Mouse (Mus musculus) gastrocnemius, postnatal 14 days (tissue): ENCODE measurements around the gene Eif4g2. TPM values are rescaled to one million over a fixed set of nuclear protein-coding genes. Genes with fewer than 3 reads are reported as not detected.

Experiments used
- DNase-seq: peaks from one replicate; pipeline ENCODE4 v3.0.0; 2021; ENCODE audit warnings: mixed read lengths
- intact Hi-C: fragments of 180-260 bp; cut with DNase I; formaldehyde crosslinking; loops from one replicate; pipeline ENCODE4 v1.15.1; 2025; ENCODE audit warnings: low total_unique reads
- total RNA-seq, 2 experiments: library from RNA; stranded (reverse); gene quantifications; 2 replicates each; pipeline ENCODE4 v1.2.3; 2021

Gene Eif4g2
- total RNA-seq, 2 experiments from 2014 or later, result 561 to 606 TPM

DNA sequence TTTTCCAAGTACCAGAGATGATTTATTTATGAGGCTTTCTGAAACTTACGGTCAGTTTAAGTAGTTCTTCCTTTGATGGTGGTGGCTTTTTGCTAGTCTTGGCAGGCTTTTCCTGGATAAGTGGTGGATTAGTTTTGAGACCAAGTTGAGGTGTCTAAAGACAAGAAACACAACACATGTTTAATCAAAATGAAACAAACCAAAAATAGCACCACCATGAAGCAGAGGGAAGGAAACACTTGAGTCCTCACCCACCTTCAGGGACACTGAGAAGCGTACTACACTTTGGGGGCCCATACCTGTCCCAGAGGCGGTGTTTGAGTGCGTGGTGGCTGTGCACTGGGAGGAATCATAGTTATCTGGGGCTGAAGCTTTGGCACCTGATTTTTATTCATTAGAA is 7.5 kb downstream of the Eif4g2 start:
- no peak for DNase-seq
- intact Hi-C loops, result no loop called here

DNA sequence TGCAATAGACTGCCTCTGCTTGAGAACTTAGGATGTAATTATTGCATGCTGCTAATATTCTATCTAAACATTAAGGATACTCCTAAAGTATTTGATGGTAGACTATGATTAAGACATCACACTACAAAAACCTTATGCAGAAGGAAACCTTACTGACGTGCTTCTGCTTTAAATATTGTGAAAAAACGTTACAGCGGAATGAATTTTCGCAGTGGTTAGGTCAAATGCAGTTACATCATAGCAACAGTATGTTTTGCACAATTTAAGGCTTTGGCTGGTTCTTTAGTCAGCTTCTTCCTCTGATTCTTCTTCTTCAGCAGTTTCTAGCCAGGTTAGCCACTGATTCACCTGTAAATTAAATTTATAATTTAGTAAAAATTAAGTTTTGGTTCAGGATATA is 10.4 kb downstream of the Eif4g2 start:
- no peak for DNase-seq
- intact Hi-C loops, result no loop called here

DNA sequence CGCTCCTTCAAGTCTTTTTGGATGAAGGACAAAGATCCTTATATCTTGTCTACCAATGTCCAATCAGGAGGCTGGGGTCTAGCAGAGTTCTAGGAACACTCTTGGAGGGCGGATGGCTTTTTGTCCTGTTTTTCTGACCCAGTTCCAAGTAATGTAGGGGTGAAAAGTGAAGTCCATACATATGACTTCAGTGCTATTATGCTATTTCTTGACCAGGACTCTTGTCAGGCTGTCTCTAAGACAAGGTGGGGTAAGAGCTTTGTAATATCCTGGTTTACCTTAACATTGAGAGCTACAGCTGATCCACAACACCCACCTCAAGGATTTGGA is 12.7 kb downstream of the Eif4g2 start:
- no peak for DNase-seq
- intact Hi-C loops, result no loop called here

DNA sequence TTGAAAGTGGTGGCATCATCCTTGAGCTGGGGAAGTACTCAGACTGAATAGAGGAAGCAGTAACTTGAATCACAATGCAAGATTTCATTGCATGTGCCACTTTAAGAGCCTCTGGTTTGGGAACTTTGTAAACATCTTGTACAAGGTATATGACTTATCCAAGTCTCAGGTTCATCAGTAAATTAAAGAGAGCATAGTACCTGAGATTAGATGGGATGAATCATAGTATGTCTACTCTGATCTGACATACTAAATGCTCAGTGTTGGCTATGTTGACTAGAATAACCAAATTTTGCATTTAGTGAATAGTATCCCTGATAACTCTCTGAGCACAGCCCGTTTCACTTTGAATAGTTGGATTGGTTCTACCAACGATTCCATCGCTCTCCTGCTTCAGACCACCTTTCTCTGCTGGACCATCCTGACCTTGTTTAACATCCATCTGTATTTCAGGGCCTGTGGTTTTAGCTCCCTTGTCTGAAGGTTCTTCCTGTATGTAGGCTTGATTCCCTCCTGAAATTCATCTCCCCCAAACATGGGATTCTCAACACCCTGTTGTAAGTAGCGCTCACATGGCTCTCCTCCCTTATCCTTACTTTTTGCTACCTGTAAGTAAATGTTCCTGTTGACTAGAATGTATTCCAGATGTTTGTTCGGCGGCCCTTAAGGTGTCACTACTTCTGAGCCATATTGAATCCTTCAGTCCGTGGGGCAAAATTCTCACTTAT is 13.2 kb downstream of the Eif4g2 start:
- intact Hi-C loops, result no loop called here
- no peak for DNase-seq

DNA sequence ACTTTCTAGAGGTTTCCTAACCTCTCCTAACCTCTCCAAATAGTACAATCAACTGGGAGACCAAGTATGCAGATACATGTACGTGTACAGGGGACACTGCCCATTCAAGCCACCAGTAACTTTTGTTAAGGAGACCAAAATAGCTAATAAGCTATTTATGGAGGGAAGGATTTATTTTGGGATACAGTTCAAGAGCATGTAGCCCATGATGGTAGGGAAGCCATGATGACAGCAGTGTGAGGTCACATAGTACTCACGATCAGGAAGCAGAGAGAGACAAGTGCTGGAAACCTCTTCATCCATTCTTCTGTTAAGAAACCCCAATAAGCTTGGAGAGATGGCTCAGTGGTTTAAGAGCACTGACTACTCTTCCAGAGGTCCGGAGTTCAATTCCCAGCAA is 14.6 kb downstream of the Eif4g2 start:
- no peak for DNase-seq
- intact Hi-C loops, result no loop called here

DNA sequence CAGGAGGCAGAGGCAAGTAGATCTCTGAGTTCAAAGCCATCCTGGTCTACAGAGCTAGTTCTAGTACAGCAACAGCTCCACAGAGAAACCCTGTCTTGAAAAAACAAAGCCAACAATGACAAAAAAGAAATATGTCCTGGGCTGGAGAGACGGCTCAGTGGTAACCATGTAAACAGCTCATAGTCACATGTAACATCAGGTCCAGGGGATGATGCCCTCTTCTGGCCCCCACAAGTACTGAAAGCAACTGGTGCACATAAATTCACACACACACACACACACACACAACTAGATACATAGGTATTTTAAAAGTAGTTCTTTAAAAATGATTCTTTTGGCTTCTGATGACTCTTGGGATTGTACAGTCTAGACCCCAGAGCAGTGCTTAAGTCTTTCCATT is 19.9 kb downstream of the Eif4g2 start:
- no peak for DNase-seq

DNA sequence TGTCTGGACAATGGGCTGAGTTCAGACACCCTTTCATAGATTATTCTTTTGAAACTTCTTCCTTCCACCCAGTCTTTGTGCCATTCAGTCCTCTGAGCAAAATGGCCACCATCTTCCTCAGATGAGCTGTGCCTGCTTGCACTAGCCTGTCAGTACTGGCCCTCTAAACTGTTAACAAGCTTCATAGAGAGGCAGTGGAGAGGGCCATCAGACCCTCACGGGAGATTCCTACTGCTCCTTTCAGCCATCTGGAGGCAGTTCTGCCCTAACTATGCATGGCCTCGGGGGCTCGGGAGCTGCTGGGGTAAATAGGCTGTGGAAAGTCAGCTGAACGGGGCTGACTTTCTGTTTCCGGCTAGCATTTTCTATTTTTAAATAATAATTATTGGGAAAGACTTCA is 23.3 kb downstream of the Eif4g2 start:
- no peak for DNase-seq
- intact Hi-C loops, result no loop called here

More for the DNA sequence above, 19.9 kb downstream of the Eif4g2 start:
- intact Hi-C loops, result no loop called here

DNA sequence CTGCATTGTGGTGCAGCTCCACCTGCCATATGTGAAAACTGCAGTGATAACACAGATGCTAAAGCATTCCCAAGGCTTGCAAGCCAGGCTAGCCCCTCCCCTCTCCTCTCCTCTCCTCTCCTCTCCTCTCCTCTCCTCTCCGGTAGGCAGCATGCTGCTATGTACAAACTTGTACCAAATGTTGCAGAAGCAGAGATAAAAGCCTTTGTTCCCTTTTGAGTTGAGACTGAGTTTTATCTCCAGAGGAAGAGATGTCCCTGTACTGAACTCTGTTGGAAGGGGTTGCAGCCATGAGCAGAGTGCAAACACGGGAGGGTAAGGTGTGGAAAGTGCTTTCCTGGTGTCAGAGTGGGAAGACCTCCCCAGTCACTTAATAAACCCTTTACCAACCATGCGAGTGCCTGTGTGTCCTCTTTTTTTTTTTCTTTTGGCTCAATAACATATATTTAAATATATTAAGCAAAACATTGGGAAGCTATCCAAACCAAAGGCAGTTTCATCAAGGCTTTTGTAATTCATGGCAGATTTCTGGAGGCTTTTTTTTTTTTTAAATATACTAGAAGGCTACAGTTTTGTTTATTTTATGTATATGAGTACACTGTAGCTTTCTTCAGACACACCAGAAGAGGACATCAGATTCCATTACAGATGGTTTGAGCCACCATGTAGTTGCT is 26.7 kb downstream of the Eif4g2 start:
- no peak for DNase-seq
- intact Hi-C loops, result no loop called here

DNA sequence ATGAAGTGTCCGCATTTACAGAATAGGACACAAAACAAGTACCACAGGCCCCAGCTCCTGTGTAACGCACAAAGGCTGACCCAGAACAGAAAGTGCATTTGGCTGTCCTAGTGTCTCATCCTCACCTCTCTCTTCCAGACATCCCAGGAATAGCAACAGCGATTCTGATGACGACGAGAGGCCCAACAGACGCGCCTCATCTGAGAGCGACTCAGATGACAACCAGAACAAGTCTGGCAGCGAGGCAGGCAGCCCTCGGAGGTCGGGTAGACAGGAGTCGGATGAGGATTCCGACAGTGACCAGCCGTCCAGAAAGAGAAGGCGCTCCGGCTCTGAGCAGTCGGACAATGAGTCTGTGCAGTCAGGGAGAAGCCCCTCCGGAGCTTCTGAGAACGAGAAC is 27.6 kb downstream of the Eif4g2 start:
- DNase-seq, result no peak
- intact Hi-C loops, result no loop called here

DNA sequence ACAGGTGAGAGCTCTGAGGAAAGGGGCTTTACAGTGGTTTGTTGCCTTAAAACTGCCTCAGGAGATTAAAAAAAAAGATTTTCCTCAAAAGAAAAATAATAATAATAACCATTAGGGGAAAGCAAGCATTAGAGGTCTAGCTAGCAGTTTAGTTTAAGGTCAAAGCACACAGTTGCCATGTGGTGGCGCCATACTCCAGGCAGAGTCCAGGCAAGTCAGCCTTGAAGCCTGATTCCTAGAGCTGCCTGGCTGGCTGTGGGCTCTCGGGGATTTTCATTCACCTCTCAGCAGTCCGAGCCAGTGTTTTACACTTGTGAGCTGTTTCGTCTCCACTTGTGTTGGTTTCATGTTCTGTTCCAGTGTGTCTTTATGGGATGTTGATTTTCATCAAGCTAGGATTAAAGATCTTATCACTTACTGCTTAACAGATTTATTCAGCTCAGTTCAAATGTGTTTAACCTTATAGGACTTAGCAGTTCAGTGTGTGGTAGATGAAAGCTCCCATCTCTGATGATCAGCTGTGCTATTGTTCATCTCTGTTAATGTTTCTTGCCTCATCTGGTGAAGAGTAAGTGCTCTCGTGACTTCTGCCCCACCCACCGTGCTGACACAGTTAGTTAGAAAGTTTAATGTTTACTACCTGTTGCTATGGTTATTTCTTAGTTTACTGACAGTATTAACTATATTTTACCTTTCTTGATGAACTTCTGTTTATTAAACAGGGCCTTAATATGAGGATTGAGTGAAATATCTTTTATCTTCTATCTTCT is 33.0 kb downstream of the Eif4g2 start:
- DNase-seq, result peak; percentile 70
- intact Hi-C loops, result loop anchor here (5.0 kb wide), 1 partner anchor 192 kb away; no protein-coding TSS in a partner anchor

DNA sequence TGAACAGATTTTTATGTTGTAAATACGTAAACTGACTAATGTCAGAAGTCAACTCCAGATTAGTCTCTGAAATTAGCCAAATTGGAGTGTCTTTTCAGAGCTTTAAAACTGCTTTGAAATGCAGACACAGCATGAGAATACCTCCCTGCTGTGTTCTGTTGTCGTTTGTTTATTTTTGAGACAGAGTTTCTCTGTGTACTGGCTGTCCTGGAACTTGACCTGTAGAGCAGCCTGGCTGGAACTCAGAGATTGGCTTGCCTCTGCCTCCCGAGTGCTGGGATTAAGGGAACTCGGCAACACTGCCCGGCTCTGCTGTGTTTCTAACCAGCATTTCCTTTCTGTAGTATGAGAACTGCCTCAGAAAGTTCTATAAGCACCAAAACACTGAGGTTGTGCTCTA is 33.9 kb downstream of the Eif4g2 start:
- DNase-seq, result no peak
- intact Hi-C loops, result no loop called here

DNA sequence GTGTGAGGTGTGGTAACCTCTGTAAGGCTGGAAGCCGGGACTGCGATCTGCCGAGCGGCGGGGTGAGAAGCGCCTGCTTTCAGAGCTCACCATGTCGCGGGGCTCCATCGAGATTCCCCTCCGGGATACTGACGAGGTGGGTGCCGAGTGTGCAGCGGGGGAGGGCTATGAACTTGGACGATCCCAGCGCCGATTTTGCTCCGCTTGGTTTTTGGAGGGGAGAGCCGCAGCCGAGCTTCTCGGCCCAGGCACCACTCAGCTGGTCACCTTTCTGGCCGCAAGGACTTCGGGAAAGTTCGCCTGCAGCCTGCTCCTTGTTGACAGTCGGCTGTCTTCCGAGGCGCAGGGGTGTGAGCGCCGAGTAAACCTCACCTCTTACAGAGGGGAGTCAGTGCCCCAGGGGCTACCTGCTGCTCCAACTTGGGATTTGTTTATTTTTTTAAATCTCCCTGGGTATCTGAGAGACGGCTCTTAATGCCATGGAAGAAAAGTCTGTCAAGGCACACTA is 53.7 kb downstream of the Eif4g2 start:
- intact Hi-C loops, result no loop called here
- DNase-seq, result peak; percentile 34

DNA sequence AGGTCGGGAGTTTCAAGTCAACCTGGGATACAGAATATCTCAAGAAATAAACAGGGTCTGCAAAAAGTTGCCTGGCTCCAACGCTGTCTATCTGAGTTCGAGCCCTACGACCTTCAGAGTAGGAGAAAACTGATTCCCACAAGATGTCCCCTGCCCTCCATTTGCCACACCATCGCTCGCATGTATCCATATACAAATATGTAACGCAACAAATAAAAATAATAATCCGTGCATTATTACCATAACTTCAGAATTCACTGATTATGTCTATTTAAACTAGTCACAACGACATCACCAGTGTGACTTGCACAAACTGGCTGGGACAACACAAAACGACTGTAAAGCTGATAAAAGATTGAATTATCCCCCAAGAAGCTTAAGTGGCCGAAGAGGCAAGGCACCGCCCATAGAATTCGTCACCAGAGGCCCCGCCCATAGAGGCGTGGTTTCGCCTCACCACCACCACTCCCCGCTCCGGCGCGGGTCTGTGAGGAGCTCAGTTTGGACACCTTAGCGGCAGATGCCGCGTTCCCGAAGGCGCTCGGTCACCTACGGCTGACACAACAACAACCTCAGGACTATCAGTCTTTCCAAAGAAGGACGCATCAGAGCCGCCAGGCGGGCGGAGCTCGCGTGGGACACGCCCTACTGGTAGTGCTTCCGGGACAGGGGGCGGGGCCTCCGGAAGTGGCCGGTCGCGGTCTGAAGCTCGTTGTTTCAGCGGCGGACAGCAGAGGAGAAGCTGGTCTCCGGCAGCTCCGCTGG is 54.4 kb downstream of the Eif4g2 start, which contains the start of gene Ctr9:
Ctr9 (plus strand) TSS at position 671 of the 765 bp plus-strand sequence.
- intact Hi-C loops, result no loop called here
- DNase-seq, result peak; percentile 94

DNA sequence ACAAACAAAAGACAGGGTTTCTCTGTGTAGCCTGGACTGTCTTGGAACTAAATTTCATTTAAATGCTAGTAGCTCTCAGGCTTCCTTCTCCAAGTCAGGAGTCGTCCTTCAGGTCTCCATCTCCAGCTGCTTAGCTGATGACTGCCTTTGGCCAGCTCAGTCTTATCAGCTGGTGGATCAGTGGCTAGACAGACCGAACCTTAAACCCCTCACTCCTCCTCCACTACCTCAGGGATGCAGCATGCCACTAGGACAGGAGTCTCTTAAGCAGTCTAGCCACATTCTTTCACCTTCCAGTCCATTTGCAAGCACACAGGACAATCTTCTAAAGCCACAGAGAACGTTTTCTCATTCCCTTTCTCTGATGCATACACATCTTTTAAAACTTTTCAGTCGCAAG is 57.9 kb downstream of the Eif4g2 start:
- no peak for DNase-seq
- intact Hi-C loops, result no loop called here

DNA sequence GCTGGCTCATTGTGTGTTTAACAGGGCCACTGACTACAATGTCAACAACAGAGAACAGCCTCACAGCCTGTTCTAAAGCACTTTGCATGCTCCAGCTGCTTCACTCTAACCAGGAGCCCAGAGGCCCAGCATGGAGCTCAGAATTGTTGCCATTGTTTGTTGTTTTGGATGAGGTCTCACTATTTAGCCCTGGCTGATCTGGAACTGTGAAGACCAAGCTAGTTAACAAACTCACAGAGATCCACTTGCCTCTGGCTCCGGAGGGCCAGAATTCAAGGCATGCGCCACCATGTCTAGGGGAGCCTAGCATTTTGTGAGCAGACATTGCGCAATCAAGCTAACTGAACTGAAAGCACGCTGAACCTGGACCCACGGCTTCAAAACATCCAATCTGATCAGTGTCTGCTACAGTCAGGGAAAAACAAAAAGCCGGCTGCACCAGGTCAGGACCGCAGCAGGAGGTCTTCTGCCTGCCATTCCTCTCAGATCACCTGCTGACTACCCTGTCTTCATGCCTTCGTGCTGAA is 58.7 kb downstream of the Eif4g2 start:
- intact Hi-C loops, result no loop called here
- no peak for DNase-seq

DNA sequence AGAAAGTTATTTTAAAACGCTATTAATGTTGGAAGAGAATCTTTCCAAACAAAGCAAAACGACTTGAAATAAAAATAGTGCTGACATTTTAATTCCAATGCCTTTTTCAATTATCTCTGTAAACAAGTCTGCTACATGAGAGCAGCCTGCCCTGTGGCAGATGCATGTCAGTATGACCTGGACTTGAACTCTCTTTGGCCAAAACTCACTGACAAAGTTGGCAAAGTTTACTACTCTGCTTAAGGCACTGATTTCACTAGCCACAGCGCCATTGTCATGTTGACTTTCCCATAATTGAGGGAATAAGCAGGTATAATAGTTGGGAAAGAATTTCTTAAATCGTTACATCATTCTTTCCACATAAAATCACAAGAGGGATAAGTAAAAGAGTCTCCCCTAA is 62.0 kb downstream of the Eif4g2 start:
- no peak for DNase-seq

More for the DNA sequence above, 62.0 kb downstream of the Eif4g2 start:
- intact Hi-C loops, result no loop called here
